Mouse (Mus musculus) A20 (cell line): Measurements from ENCODE around the gene Guca1b.

Source experiments
- DNase-seq: peaks from one replicate; pipeline ENCODE4 v3.0.0-alpha.2; 2011; ENCODE audit warnings: low read depth, low spot score

Gene Guca1b

DNA sequence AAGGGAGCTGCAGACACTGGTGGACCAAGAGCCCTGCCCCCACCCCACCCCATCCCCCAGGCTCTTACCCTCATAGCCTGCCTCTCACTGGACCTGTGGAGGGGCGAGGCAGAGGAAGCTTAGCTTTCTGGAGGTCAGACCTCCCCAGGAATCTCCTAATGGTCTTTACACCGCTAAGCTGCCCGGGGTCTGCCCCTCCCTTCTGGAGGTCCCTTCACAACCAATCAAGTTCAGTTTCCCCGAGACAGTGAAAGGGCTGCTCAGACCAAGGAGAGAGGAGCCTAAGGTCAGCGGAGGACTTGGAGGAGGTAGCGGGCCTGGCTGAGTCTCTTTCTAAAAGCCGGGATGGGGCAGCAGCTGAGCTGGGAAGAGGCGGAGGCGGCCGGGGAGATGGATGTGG, at the start of gene Guca1b:
Gene Guca1b (plus strand): TSS at position 249 of the 400 bp plus-strand sequence.
- no peak for DNase-seq

DNA sequence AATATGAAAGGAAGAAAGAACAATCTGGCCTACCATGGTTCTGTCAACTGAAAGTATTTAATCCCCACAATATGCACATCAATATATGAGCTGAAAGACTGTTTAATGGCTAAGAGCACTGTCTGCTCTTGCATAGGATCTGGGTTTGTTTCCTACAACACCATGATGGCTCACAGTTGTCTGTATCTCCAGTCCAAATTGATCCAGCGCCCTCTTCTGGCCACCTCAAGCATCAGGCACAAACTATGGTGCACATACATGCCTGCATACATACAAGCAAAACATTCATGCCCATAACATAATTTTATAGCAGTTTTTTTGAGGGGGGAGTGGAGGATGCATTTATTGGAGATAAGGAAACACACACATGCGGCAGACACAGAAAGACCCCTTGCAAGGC, 42.1 kb upstream of the Guca1b start:
- no peak for DNase-seq

DNA sequence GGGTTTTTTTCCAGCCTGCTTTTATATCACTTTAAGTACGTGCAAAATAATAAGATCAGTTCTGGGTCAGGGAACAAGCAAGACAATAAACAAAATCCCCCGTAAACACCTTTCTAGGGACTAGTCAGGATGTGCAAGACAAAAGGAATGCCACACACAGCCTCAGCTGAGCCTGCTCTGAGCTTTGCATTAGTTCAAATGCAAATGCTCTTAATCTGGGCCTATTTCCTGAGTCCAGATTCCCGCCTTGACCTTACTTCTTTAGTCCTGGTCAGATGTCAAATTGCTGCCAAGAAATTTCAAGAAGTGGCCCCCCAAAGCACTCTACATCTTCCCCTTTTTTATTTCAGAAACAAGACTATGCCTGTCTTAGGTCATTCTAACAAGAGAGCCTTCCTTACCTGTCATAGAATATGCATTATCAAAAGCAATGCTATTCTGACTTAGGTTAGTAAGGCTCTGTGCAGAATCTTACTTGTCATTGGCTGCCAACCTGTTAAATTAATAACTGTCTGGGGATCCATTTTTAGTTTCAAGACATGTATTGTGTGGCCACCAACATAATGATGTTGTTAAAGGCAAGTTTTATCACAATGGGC, 35.4 kb upstream of the Guca1b start:
- DNase-seq = no peak

DNA sequence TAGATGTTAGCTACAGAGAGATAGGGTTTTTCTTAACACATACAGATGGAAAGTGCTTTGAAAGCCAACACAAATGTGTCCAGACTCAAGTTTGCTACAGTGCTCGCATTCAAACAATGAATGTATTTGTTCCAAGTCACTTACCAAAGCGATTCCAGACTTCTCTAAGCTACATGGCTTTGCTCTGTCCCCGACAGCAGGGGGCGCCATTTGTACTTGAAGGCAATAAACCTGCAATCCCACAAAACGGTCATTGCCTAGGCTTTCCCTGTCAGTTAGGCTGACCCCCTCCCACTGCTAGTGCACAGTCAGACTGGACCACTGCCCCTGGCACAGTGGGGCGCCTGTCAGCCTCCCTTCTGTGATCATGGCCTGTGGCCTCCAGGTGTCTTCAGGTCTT, 25.2 kb upstream of the Guca1b start:
- DNase-seq = peak; percentile 70

DNA sequence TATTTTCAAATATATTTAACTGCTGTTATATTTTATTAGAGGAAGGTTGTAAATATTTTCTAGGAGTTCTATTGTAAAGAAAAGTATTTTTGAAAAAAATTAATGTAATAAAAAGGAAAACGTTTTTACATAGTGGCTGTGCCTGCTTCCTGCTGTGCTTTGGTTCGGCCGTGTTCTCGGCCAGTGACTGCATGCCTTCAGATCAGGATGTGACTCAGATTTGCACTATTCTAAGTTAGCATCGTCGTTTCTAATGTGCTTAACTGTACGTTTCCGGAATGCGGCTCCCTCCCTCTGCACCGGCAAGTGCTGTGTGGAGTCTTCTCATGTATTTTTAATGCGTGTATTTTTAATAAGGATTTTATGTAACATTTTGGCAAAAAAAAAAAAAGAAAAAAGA, 23.9 kb upstream of the Guca1b start:
- DNase-seq = no peak

DNA sequence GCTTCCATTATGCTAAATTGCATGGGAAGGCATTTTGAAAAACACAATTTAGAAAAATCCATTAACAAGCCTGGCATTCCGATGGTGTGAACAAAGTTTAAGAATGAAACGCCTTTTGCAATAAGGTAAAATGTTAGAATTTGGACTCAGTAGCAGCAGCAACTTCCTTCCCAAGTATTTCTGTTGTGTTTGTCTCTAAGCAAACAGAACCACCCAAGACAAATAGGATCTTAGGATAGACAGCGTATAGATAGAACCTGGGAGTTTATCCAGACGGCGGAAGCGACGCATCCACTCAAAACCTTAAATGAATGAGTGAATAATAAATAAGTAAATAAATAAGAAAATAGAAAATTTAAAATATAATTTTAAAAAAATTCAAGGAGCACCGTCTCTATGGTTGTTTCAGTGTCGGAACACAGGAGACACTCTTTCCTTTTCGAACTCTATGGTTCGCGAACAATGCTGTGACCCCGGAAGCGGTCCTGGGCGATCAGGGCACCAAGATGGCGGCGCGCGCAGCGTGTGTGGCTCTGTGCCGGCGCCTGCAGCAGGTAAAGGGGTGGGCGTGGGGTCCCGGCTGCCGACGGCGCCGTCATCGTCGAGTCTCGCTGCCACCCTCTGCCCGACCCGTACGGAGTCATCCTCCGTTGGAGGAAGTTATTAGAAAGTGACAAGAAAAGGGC, 16.6 kb upstream of the Guca1b start, which contains the start of gene Mrps10:
Gene Mrps10 (plus strand): TSS at position 487 of the 686 bp plus-strand sequence.
- DNase-seq = peak; percentile 93

DNA sequence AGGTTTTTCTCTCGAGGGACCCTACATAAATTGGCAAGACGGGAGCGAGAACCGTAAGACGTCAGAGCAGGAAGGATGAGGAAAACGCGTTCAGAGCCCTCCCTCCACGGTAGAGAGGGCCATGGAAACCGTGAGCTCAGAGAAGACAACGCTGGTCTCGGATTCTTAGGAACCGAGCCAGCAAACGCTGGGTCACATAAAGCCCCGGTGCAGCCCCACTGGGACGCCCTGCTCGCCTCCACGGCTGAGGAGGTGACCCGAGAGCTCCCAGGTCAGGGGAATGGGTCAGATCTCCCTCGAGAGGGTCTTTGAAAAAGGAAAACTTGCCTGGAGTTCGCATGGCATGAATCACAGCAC, 16.1 kb upstream of the Guca1b start:
- no peak for DNase-seq

DNA sequence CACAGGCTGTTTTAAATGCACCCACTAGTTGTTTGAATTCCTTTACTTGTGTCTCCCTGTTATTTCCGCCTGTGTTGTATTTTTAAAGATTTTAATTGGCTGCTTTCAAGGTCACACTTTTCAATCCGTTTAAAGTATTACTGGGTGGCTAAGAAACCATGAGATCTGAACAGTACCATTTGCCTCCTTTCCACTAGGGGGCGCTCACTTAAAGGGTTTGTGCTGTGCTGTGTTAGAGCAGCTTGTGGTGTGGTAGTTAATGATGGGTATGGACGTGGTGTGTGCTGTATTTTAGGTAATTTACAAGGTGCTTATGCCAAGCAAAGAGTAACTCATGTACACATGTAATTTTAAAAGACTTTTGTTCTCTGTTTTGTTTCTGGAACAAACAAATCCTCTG, 13.7 kb upstream of the Guca1b start:
- DNase-seq = peak; percentile 80

GRCm38 (mm10) chr17:47373991-47374390, 11.2 kb upstream of the Guca1b start:
- no peak for DNase-seq

DNA sequence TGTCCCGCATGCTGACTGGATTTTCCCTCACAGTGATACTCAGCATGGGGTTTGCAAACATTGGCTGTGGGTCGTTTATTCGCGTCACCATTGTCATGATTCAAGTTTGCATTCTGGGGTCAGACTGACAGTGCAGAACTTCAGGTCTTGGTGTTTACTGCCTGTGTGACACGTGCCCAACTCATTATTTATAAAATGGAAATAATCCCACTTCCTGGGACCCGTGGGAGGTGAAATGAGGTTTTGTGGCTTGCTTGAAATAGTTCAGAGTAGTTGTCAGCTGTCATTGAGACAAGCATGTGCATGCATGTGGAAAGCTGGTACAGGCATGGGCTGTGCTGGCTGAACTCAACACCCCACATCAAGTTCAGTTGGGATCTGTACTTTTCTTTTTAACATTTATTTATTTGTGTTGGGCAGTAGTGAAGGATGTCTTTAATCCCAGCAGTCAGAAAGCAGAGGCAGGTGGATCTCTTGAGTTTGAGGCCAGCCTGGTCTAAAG, 8.4 kb upstream of the Guca1b start:
- DNase-seq = no peak

GRCm38 (mm10) chr17:47378133-47378532, 7.1 kb upstream of the Guca1b start:
- DNase-seq = no peak

- no peak for DNase-seq
Measured at GRCm38 (mm10) chr17:47381917-47382316, 3.3 kb upstream of the Guca1b start.

GRCm38 (mm10) chr17:47383266-47383665, 1.9 kb upstream of the Guca1b start:
- DNase-seq = no peak

DNA sequence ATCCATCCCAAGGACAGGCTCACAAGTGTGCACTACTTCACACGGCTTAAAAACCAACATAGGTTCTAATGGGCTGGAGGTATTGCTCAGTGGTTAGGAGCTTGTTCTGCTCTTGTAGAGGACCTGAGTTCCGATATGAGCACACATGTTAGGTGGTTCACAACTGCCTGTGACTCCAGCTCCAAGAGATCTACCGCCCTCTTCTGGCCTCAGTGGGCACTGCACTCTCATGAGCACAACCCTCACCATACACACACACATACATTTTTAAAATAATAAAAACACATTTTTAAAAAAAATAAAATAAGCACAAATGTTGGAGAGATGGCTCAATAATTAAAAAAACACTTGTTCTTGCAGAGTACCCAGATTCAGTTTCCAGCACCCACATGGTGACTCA, 1.1 kb upstream of the Guca1b start:
- DNase-seq = no peak

GRCm38 (mm10) chr17:47386649-47387048, 1.5 kb downstream of the Guca1b start:
- peak; percentile 76 for DNase-seq

GRCm38 (mm10) chr17:47394223-47394869, 9.2 kb downstream of the Guca1b start:
- DNase-seq = no peak

DNA sequence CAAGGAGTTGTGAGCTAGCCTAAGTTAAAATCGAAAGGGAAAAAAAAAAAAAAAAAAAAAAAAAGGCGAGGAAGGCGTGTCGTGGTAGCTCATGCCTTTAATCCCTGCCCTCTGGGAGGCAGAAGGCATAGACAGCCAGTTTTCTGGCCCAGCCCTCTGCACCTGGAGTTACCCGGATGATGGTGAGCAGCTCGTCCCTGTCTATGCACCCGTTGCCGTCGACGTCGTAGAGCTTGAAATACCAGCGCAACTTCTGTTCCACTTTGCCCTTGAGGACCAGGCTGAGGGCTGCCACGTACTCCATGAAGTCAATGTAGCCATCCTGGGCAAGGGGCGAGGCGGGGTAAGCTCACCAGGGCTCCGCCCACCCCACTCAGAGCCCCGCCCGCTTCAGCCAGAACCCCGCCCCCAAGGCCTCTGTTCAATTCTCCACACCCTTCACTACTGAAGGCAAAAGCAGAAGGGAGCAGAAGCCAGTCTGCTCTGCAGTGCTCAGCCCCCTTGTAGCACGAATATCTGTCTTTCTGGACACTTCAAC, 10.3 kb downstream of the Guca1b start:
- peak; percentile 91 for DNase-seq

- no peak for DNase-seq
Measured at GRCm38 (mm10) chr17:47399091-47399490, 13.9 kb downstream of the Guca1b start.

DNA sequence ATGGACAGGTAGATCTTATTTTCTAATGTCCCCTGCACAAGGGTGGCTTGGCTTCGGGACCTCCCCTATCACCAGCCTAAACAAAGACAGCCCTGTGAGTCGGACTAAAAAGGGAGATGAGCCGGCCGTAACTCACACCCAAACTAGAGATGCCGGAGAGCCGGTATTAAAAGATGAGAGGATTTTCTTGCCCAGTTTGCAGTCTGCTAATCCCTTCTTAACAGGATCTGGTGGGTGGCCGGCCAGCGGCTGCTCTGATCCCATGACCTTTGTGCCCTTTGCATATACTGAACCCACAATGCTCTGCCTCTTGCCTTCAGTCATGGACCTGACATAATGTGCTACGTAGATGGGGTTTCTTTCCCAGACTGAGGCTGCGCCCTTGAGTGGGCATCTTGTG, 15.3 kb downstream of the Guca1b start, which contains the start of gene Guca1a:
Gene Guca1a (minus strand): TSS at position 134 of the 400 bp plus-strand sequence.
- DNase-seq = no peak

DNA sequence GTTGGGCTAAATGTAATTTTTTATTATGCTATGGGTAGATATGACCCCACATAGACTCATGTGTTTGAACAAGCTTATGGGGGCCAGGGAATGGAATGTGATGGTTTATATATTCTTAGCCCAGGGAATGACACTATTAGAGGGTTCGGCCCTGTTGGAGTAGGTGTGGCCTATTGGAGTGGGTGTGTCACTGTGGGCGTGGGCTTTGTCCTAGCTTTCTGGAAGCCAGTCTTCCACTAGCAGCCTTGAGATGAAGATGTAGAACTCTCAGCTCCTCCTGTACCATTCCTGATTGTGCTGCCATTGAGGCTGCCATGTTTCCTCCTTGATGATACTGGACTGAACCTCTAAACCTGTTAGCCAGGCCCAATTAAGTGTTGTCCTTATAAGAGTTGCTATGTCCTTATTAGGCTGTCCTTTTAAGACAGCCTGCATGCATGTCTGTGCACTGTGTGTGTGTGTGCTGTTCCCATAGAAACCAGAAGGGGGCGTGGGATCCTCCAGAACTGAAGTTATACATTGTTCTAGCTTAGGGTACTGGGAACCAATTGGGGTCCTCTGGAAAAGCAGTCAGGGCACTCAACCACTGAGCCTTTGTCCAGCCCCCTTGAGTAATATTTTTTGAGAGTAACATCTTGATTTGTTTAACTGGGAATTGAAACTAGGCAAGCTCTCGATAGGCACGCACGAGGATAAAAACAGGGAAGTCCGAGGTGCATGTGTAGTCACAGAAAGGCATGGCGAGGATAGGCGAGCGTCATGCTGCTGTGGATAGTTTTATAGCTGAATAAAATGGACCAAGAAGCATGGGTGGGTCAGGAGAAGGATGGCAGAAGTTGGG, 22.7 kb downstream of the Guca1b start:
- no peak for DNase-seq

DNA sequence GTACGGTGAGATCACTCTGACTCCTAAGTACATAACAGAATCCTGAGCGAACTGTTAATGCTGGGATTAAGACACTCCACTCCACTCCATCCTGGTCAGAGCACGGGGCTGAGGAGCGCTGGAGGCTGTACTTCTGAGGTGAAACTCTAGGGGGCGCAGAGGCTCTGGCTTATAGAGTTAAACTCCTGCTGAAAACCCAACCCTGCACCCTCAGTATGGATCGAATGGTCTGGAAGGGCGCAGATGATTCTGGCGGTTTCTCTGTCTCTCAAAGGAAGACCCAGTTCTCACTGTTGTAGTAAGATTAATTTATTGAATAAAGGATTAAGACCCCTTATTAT, 23.3 kb downstream of the Guca1b start:
- DNase-seq = peak; percentile 62
